Mouse (Mus musculus) inflammation-experienced regulatory T-cells (primary cell): ENCODE data around the gene Gmpr. TPM values are rescaled to one million over a fixed set of nuclear protein-coding genes. Genes with fewer than 3 reads are reported as not detected.

Experiments used
- polyA plus RNA-seq, 2 experiments: library from polyadenylated mRNA; unstranded; fragments of 100-300 nt; shearing (Covaris generic); gene quantifications; one replicate each; pipeline ENCODE4 v1.2.1; 2017

Gmpr gene
- 1 to 10 TPM in 1 of 2 experiments, under 1 TPM in 1; 0.45 to 2.4 TPM for polyA plus RNA-seq

GRCm38 (mm10) chr13:45507274-45508229 is at the start of gene Gmpr:
Gmpr (plus strand) TSS chr13:45507444.

Other genes with a start within 250 kb of the Gmpr start
- 10 to 100 TPM; 25.3 to 37.5 TPM for gene Mylip, start 117.7 kb upstream of the Gmpr start, polyA plus RNA-seq